Mouse (Mus musculus): Measurements from ENCODE around the gene Olfr1360. TPM values are rescaled to one million over a fixed set of nuclear protein-coding genes. Genes with fewer than 3 reads are reported as not detected.

Gene Olfr1360
- total RNA-seq, 2 experiments from 2014 or later, result not detected

GRCm38 (mm10) chr13:21642418-21642817 is 34.8 kb downstream of the Olfr1360 start, which contains the start of gene Olfr11:
Gene Olfr11 (minus strand): TSS chr13:21642518.
- DNase-seq, result no peak

Small RNA genes lying within 50 kb of the gene (microRNA-seq; reads per million reads assigned to microRNA genes)
- gene Gm44357, result 0 reads per million in 2 experiments
- 0 reads per million in 2 experiments for gene Gm44367

Other genes with a start within 250 kb of the Olfr1360 start
- under 1 TPM; 0.35 to 0.54 TPM for gene Pgbd1, start 236.3 kb downstream of the Olfr1360 start, total RNA-seq (2021)
- 10 to 100 TPM; 22.2 to 25.9 TPM for gene Zscan26, start 223.7 kb downstream of the Olfr1360 start, total RNA-seq (2021)
- gene Nkapl, start 208.9 kb downstream of the Olfr1360 start, total RNA-seq (2021), result under 1 TPM; 0.44 to 0.52 TPM
- 1 to 10 TPM in 1 of 2 experiments, under 1 TPM in 1; 0.79 to 1.3 TPM for gene Zkscan4, start 198.5 kb downstream of the Olfr1360 start, total RNA-seq (2021)
- not detected for gene Gm10065, start 198.0 kb downstream of the Olfr1360 start, total RNA-seq (2021)
- 10 to 100 TPM; 25.7 to 26.8 TPM for gene AK157302, start 182.2 kb downstream of the Olfr1360 start, total RNA-seq (2021)
- 100 to 1,000 TPM; 222 to 251 TPM for gene Gm11273, start 176.0 kb downstream of the Olfr1360 start, total RNA-seq (2021)
- gene Zkscan8, start 146.3 kb downstream of the Olfr1360 start, total RNA-seq (2021), result 10 to 100 TPM in 1 of 2 experiments, 1 to 10 TPM in 1; 9.9 to 10.7 TPM
- not detected for gene Olfr1366, start 134.6 kb downstream of the Olfr1360 start, total RNA-seq (2021)
- gene Olfr1535, start 117.5 kb downstream of the Olfr1360 start, total RNA-seq (2021), result not detected
- not detected for gene Olfr1364, start 95.6 kb downstream of the Olfr1360 start, total RNA-seq (2021)
- not detected for gene Olfr1362, start 63.4 kb downstream of the Olfr1360 start, total RNA-seq (2021)
- gene Olfr11, start 34.9 kb downstream of the Olfr1360 start, total RNA-seq (2021), result not detected
- gene Olfr1361, start 14.0 kb downstream of the Olfr1360 start, total RNA-seq (2021), result not detected
- gene Olfr1359, start 20.7 kb upstream of the Olfr1360 start, total RNA-seq (2021), result not detected
- gene Hist1h2bl, start 38.7 kb upstream of the Olfr1360 start, total RNA-seq (2021), result 10 to 100 TPM in 1 of 2 experiments, 1 to 10 TPM in 1; 7.7 to 11.5 TPM
- gene Hist1h2ai, start 39.0 kb upstream of the Olfr1360 start, total RNA-seq (2021), result 10 to 100 TPM in 1 of 2 experiments, 1 to 10 TPM in 1; 4.0 to 15.4 TPM
- gene Hist1h3h, start 40.3 kb upstream of the Olfr1360 start, total RNA-seq (2021), result 10 to 100 TPM; 11.0 to 14.3 TPM
- 1 to 10 TPM; 2.0 to 3.6 TPM for gene Hist1h2bm, start 44.6 kb upstream of the Olfr1360 start, total RNA-seq (2021)
- 1 to 10 TPM; 1.9 to 3.4 TPM for gene Hist1h4j, start 57.7 kb upstream of the Olfr1360 start, total RNA-seq (2021)
- 10 to 100 TPM; 39.5 to 45.0 TPM for gene Hist1h4k, start 73.1 kb upstream of the Olfr1360 start, total RNA-seq (2021)
- 1 to 10 TPM; 2.5 to 4.6 TPM for gene Hist1h2ak, start 76.4 kb upstream of the Olfr1360 start, total RNA-seq (2021)
- gene Hist1h2bn, start 76.7 kb upstream of the Olfr1360 start, total RNA-seq (2021), result 1 to 10 TPM; 4.3 to 4.8 TPM
- 1 to 10 TPM; 3.5 to 4.0 TPM for gene Hist1h1b, start 103.2 kb upstream of the Olfr1360 start, total RNA-seq (2021)
- gene Hist1h3i, start 106.0 kb upstream of the Olfr1360 start, total RNA-seq (2021), result 10 to 100 TPM; 10.2 to 11.2 TPM
- 1 to 10 TPM; 1.0 to 5.3 TPM for gene Hist1h2an, start 109.8 kb upstream of the Olfr1360 start, total RNA-seq (2021)
- 1 to 10 TPM; 3.3 to 4.2 TPM for gene Hist1h2bp, start 110.1 kb upstream of the Olfr1360 start, total RNA-seq (2021)
- 10 to 100 TPM; 27.9 to 31.1 TPM for gene Hist1h2bq, start 132.8 kb upstream of the Olfr1360 start, total RNA-seq (2021)
- 1 to 10 TPM in 1 of 2 experiments, not detected in 1; 1.4 TPM for gene Hist1h2ao, start 133.1 kb upstream of the Olfr1360 start, total RNA-seq (2021)
- gene Hist1h4m, start 134.3 kb upstream of the Olfr1360 start, total RNA-seq (2021), result 10 to 100 TPM; 41.7 to 58.7 TPM
- 1 to 10 TPM; 4.7 to 9.4 TPM for gene Hist1h4n, start 154.8 kb upstream of the Olfr1360 start, total RNA-seq (2021)
- gene Hist1h2ap, start 156.1 kb upstream of the Olfr1360 start, total RNA-seq (2021), result 10 to 100 TPM; 11.6 to 12.2 TPM
- gene Hist1h2br, start 156.3 kb upstream of the Olfr1360 start, total RNA-seq (2021), result 10 to 100 TPM; 28.3 to 30.7 TPM